Mouse (Mus musculus): ENCODE data around the gene BC005537.

DNA sequence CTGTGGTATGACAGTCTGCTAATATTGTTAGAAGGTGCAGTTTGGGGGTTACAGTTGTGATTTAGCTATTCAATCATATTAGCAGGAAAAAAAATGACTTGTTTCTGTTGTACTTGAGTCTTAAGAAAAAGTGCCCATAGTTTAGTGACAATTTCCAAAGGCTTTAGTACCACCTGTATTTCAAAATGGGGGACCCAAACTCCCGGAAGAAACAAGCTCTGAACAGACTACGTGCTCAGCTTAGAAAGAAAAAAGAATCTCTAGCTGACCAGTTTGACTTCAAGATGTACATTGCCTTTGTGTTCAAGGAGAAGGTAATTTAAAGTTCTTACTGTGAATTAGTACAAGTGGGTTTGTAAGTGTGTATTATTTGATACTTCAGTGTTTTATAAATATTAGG lies 1.7 kb downstream of the BC005537 start:
- no peak for TF ChIP-seq CTCF (IDR thresholded peaks at IDR 0.05; ENCODE audit: low read depth)
- no peak for TF ChIP-seq EP300 (optimal IDR thresholded peaks at IDR 0.05)

All from stomach, postnatal 0 days (tissue).